Mouse (Mus musculus) lung, postnatal 0 days (tissue): ENCODE measurements at regions not wholly inside any gene's neighbourhood (a gene's known extent, or its start where the extent isn't known, plus 50 kb on each side); places are given as distances from the start of the nearest gene placed in this dataset.
A peak's percentile ranks its signal among the peaks of the same experiment; 100 is the strongest.

Source experiments
- ATAC-seq: fragments of 200-750 bp; cut with Nextera tagmentation; 2 replicates; pipeline ENCODE4 v1.8.0; 2017; ENCODE audit warnings: moderate library complexity
- DNase-seq: peaks from one replicate; pipeline ENCODE4 v3.0.0-alpha.2; 2016; ENCODE audit warnings: low spot score
- H3K27ac ChIP-seq: fragments of 300-500 bp; sonication (generic); 2 replicates; pipeline ENCODE4 v1.5.1; 2014; ENCODE audit warnings: antibody characterized with exemption, mild to moderate bottlenecking, low read length, mixed read lengths
- H3K27me3 ChIP-seq: fragments of 300-500 bp; sonication (generic); replicated peaks from 2 replicates; pipeline ENCODE4 v1.6.1; 2014; ENCODE audit warnings: low read length, mixed read lengths; ENCODE audit not compliant: insufficient read depth
- H3K36me3 ChIP-seq: fragments of 300-500 bp; sonication (generic); 2 replicates; pipeline ENCODE4 v1.6.1; 2014; ENCODE audit warnings: low read length, mixed read lengths; ENCODE audit not compliant: insufficient read depth
- H3K4me1 ChIP-seq: fragments of 300-500 bp; sonication (generic); 2 replicates; pipeline ENCODE4 v1.6.1; 2014; ENCODE audit warnings: antibody characterized with exemption, low read depth, low read length, mixed read lengths; ENCODE audit not compliant: insufficient read depth
- H3K4me2 ChIP-seq: fragments of 300-500 bp; sonication (generic); replicated peaks from 2 replicates; pipeline ENCODE4 v1.6.1; 2014; ENCODE audit warnings: low read depth, mild to moderate bottlenecking, low read length, moderate library complexity, mixed read lengths
- H3K4me3 ChIP-seq: fragments of 300-500 bp; sonication (generic); 2 replicates; pipeline ENCODE4 v1.5.1; 2014; ENCODE audit warnings: low read depth, low read length
- H3K9ac ChIP-seq: fragments of 300-500 bp; sonication (generic); replicated peaks from 2 replicates; pipeline ENCODE4 v1.6.1; 2014; ENCODE audit warnings: low read depth, mild to moderate bottlenecking
- H3K9me3 ChIP-seq: fragments of 300-500 bp; sonication (generic); 2 replicates; pipeline ENCODE4 v1.6.1; 2016; ENCODE audit warnings: low read length, mixed read lengths
- CTCF ChIP-seq: IDR thresholded peaks from 2 replicates; pipeline ENCODE4 v1.5.1; 2016; ENCODE audit warnings: antibody characterized with exemption, mild to moderate bottlenecking
- EP300 ChIP-seq: IDR thresholded peaks from 2 replicates; pipeline ENCODE4 v1.6.1; 2016; ENCODE audit warnings: antibody characterized with exemption, mild to moderate bottlenecking, control low read depth
- WGBS: fragments of 180-500 bp; shearing (Covaris S2); extraction: QIAGEN DNeasy Blood & Tissue Kit; methylation state at CpG from one replicate; pipeline ENCODE4 v1.1.7; 2014; 5-methylcytosine and 5-hydroxymethylcytosine counted together

GRCm38 (mm10) chr14:46300546-46300945 lies 78.7 kb upstream of the Gm15217 start:
- no peak for ATAC-seq
- 30% methylated on average over 1 of the region's 1 CpGs for WGBS
- Histone ChIP-seq H3K27me3 (no peaks in the 10 kb centered on the region), H3K36me3 (no peaks in the 10 kb centered on the region), H3K4me1 (no peaks in the 10 kb centered on the region), H3K9me3 (no peaks in the 10 kb centered on the region), H3K27ac (no peak overlapping the region), H3K9ac (no peak overlapping the region), H3K4me2 (no peak overlapping the region), H3K4me3 (no peak overlapping the region)
- DNase-seq: peak; percentile 33
- peak; percentile 60 for TF ChIP-seq EP300
- no peak for TF ChIP-seq CTCF

- TF ChIP-seq EP300 (no peak), CTCF (no peak)
- no peak for ATAC-seq
- H3K27ac ChIP-seq: no peak overlapping the region
- no peak overlapping the region for H3K4me2 ChIP-seq
- no peak for DNase-seq
- no peaks in the 10 kb centered on the region for H3K27me3 ChIP-seq
- no peak overlapping the region for H3K9ac ChIP-seq
- no peaks in the 10 kb centered on the region for H3K9me3 ChIP-seq
- H3K4me1 ChIP-seq: no peaks in the 10 kb centered on the region
- H3K36me3 ChIP-seq: no peaks in the 10 kb centered on the region
- 86% methylated on average over 2 of the region's 2 CpGs for WGBS
- no peak overlapping the region for H3K4me3 ChIP-seq
Measured at GRCm38 (mm10) chr14:46302601-46303000, 76.6 kb upstream of the Gm15217 start.

- H3K4me2 ChIP-seq: no peak overlapping the region
- H3K27ac ChIP-seq: no peak overlapping the region
- no peaks in the 10 kb centered on the region for H3K36me3 ChIP-seq
- H3K4me3 ChIP-seq: no peak overlapping the region
- ATAC-seq: peak; percentile 52
- 41% methylated on average over 4 of the region's 4 CpGs for WGBS
- no peaks in the 10 kb centered on the region for H3K9me3 ChIP-seq
- no peaks in the 10 kb centered on the region for H3K4me1 ChIP-seq
- DNase-seq: peak; percentile 8
- no peaks in the 10 kb centered on the region for H3K27me3 ChIP-seq
- no peak overlapping the region for H3K9ac ChIP-seq
- no peak for TF ChIP-seq CTCF
- TF ChIP-seq EP300: no peak
Measured at GRCm38 (mm10) chr14:46305267-46305666, 73.9 kb upstream of the Gm15217 start.

- Histone ChIP-seq H3K4me2 (no peak overlapping the region), H3K36me3 (no peaks in the 10 kb centered on the region), H3K4me3 (no peak overlapping the region), H3K9ac (no peak overlapping the region), H3K9me3 (no peaks in the 10 kb centered on the region), H3K4me1 (no peaks in the 10 kb centered on the region), H3K27me3 (no peaks in the 10 kb centered on the region), H3K27ac (no peak overlapping the region)
- no peak for TF ChIP-seq CTCF
- no peak for TF ChIP-seq EP300
- 64% methylated on average over 4 of the region's 4 CpGs for WGBS
- no peak for DNase-seq
- ATAC-seq: no peak
Measured at GRCm38 (mm10) chr14:46313064-46313463, 66.2 kb upstream of the Gm15217 start.

GRCm38 (mm10) chr14:46316521-46316920 lies 62.7 kb upstream of the Gm15217 start:
- 68% methylated on average over 5 of the region's 5 CpGs for WGBS
- no peak for DNase-seq
- Histone ChIP-seq H3K36me3 (no peaks in the 10 kb centered on the region), H3K4me3 (no peak overlapping the region), H3K4me2 (no peak overlapping the region), H3K27ac (no peak overlapping the region), H3K27me3 (no peaks in the 10 kb centered on the region), H3K4me1 (no peaks in the 10 kb centered on the region), H3K9ac (no peak overlapping the region), H3K9me3 (no peaks in the 10 kb centered on the region)
- no peak for ATAC-seq
- TF ChIP-seq EP300 (no peak), CTCF (no peak)

- Histone ChIP-seq H3K4me3 (no peak overlapping the region), H3K27ac (no peak overlapping the region), H3K36me3 (no peaks in the 10 kb centered on the region), H3K4me1 (no peaks in the 10 kb centered on the region), H3K4me2 (no peak overlapping the region), H3K9ac (no peak overlapping the region), H3K27me3 (no peaks in the 10 kb centered on the region), H3K9me3 (no peaks in the 10 kb centered on the region)
- DNase-seq (peak; percentile 17), ATAC-seq (peak; percentile 50)
- peak; percentile 49; the same call in 1 of the 2 replicates for TF ChIP-seq EP300
- no peak for TF ChIP-seq CTCF
- 26% methylated on average over 16 of the region's 16 CpGs for WGBS
Measured at GRCm38 (mm10) chr14:46317406-46318045, 61.7 kb upstream of the Gm15217 start.

GRCm38 (mm10) chr14:46328064-46328463 lies 51.1 kb upstream of the Gm15217 start:
- DNase-seq: no peak
- WGBS: 89% methylated on average over 3 of the region's 3 CpGs

More at GRCm38 (mm10) chr14:46328064-46328463, 51.1 kb upstream of the Gm15217 start:
- TF ChIP-seq EP300: no peak
- TF ChIP-seq CTCF: no peak
- Histone ChIP-seq H3K9me3 (no peaks in the 10 kb centered on the region), H3K4me3 (no peak overlapping the region), H3K4me2 (no peak overlapping the region), H3K9ac (no peak overlapping the region), H3K27ac (no peak overlapping the region), H3K27me3 (no peaks in the 10 kb centered on the region), H3K36me3 (no peaks in the 10 kb centered on the region), H3K4me1 (no peaks in the 10 kb centered on the region)
- no peak for ATAC-seq
